Mouse (Mus musculus) small intestine, adult 2 months (tissue): ENCODE data around the gene Hoxb2. TPM values are rescaled to one million over a fixed set of nuclear protein-coding genes. Genes with fewer than 3 reads are reported as not detected.

Source experiments
- H3K27ac ChIP-seq: fragments of 200-500 bp; 2 replicates; pipeline ENCODE4 v1.5.1; 2012; ENCODE audit warnings: low read depth, low read length, control low read depth, inconsistent platforms; ENCODE audit not compliant: insufficient read depth
- H3K27me3 ChIP-seq: fragments of 200-500 bp; 2 replicates; pipeline ENCODE4 v1.6.1; 2012; ENCODE audit warnings: mild to moderate bottlenecking, moderate library complexity, low read length, inconsistent platforms; ENCODE audit not compliant: control insufficient read depth, insufficient read depth
- H3K36me3 ChIP-seq: fragments of 200-500 bp; 2 replicates; pipeline ENCODE4 v1.6.1; 2012; ENCODE audit warnings: mild to moderate bottlenecking, low read length, control low read depth, inconsistent platforms; ENCODE audit not compliant: control insufficient read depth, insufficient read depth
- H3K4me1 ChIP-seq: fragments of 200-500 bp; 2 replicates; pipeline ENCODE4 v1.6.1; 2012; ENCODE audit warnings: low read length, inconsistent platforms, mixed read lengths; ENCODE audit not compliant: control insufficient read depth, insufficient read depth, insufficient read length
- H3K4me3 ChIP-seq: fragments of 200-500 bp; 2 replicates; pipeline ENCODE4 v1.5.1; 2012; ENCODE audit warnings: low read depth, mild to moderate bottlenecking, control low read depth, inconsistent platforms, low read length, moderate library complexity
- CTCF ChIP-seq: fragments of 200-500 bp; IDR thresholded peaks from 2 replicates; pipeline ENCODE4 v1.5.1; 2012; ENCODE audit warnings: low read depth, mild to moderate bottlenecking, control low read depth, inconsistent platforms, low read length, moderate library complexity, mixed read lengths; ENCODE audit not compliant: insufficient replicate concordance, insufficient read length; ENCODE audit errors: extremely low read depth
- POLR2A ChIP-seq: fragments of 200-500 bp; IDR thresholded peaks from 2 replicates; pipeline ENCODE4 v1.6.1; 2012; ENCODE audit warnings: low read depth, mild to moderate bottlenecking, control low read depth, inconsistent platforms, low read length, moderate library complexity
- WGBS: fragments of 180-500 bp; shearing (Covaris S2); methylation state at CpG from one replicate; pipeline ENCODE4 v1.1.7; 2018; 5-methylcytosine and 5-hydroxymethylcytosine counted together
- polyA plus RNA-seq: library from polyadenylated mRNA; depleted of rRNA; stranded (reverse); fragments of >200 nt; gene quantifications from 2 replicates; pipeline ENCODE4 v1.2.3, GENCODE M21; 2012

The Hoxb2 gene
- polyA plus RNA-seq, 1 experiment = 9.9 TPM

- WGBS = 70% methylated on average over 2 of the region's 2 CpGs
- H3K27me3 ChIP-seq = peaks cover 41% of the 10 kb centered on the region
- H3K4me3 ChIP-seq = no peak overlapping the region
- TF ChIP-seq POLR2A (no peak), CTCF (no peak)
- no peaks in the 10 kb centered on the region; the same call in 1 of the 2 replicates for H3K4me1 ChIP-seq
- H3K27ac ChIP-seq = peak overlapping the region; percentile 35; the same call in 1 of the 2 replicates
- no peaks in the 10 kb centered on the region; the same call in 1 of the 2 replicates for H3K36me3 ChIP-seq
Measured at GRCm38 (mm10) chr11:96350791-96351190, 466 bp downstream of the Hoxb2 start.

DNA sequence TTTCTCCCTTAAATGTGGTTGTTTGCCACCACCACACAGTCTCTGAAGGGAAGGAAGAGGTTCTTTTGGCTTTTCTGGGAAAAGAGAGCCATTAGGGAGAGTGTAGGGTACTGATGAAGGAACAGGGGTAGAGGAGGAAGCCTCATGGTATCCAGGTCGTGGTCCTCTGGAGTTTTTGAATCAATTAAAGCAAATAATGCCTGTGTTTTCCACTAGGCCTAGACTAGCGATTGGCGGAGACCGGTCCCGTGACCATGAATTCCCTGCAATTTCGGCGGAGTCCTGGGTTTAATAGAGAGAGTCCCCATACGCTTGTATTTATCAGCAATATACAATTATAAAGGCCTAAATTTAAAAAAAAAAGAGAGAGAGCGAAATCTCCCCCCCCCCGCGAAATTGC is 987 bp downstream of the Hoxb2 start:
- 50% methylated on average over 11 of the region's 11 CpGs for WGBS
- Histone ChIP-seq H3K27me3 (peaks cover 38% of the 10 kb centered on the region), H3K4me1 (no peaks in the 10 kb centered on the region), H3K27ac (peak overlapping the region; percentile 35), H3K4me3 (no peak overlapping the region), H3K36me3 (no peaks in the 10 kb centered on the region; the same call in 1 of the 2 replicates)
- TF ChIP-seq CTCF = no peak

GRCm38 (mm10) chr11:96351831-96352230 is 1.5 kb downstream of the Hoxb2 start:
- Histone ChIP-seq H3K27ac (peak overlapping the region; percentile 87), H3K36me3 (no peaks in the 10 kb centered on the region; the same call in 1 of the 2 replicates), H3K27me3 (peaks cover 38% of the 10 kb centered on the region), H3K4me1 (no peaks in the 10 kb centered on the region), H3K4me3 (peak overlapping the region; percentile 66)
- 19% methylated on average over 22 of the region's 22 CpGs for WGBS
- TF ChIP-seq POLR2A (no peak; the same call in 1 of the 2 replicates), CTCF (no peak)

GRCm38 (mm10) chr11:96352691-96353521 is 2.6 kb downstream of the Hoxb2 start:
- 2% methylated on average over 75 of the region's 75 CpGs for WGBS
- Histone ChIP-seq H3K36me3 (no peaks in the 10 kb centered on the region; the same call in 1 of the 2 replicates), H3K27ac (peak overlapping the region; percentile 87), H3K4me1 (no peaks in the 10 kb centered on the region), H3K4me3 (peak overlapping the region; percentile 58), H3K27me3 (peaks cover 38% of the 10 kb centered on the region)
- TF ChIP-seq CTCF = no peak
- no peak for TF ChIP-seq POLR2A

- peak overlapping the region; percentile 58 for H3K4me3 ChIP-seq
- no peak for TF ChIP-seq POLR2A
- TF ChIP-seq CTCF = no peak
- H3K27ac ChIP-seq = peak overlapping the region; percentile 87
- WGBS = 18% methylated on average over 14 of the region's 14 CpGs
- H3K36me3 ChIP-seq = no peaks in the 10 kb centered on the region; the same call in 1 of the 2 replicates
- H3K4me1 ChIP-seq = no peaks in the 10 kb centered on the region
- H3K27me3 ChIP-seq = peaks cover 38% of the 10 kb centered on the region
Measured at GRCm38 (mm10) chr11:96353522-96353841, 3.2 kb downstream of the Hoxb2 start.

- Histone ChIP-seq H3K4me3 (peak overlapping the region; percentile 54), H3K36me3 (no peaks in the 10 kb centered on the region; the same call in 1 of the 2 replicates), H3K4me1 (no peaks in the 10 kb centered on the region), H3K27me3 (peaks cover 38% of the 10 kb centered on the region), H3K27ac (peak overlapping the region; percentile 71; the same call in 1 of the 2 replicates)
- no peak for TF ChIP-seq POLR2A
- no peak for TF ChIP-seq CTCF
- WGBS = 51% methylated on average over 8 of the region's 8 CpGs
Measured at GRCm38 (mm10) chr11:96353939-96354338, 3.6 kb downstream of the Hoxb2 start.

DNA sequence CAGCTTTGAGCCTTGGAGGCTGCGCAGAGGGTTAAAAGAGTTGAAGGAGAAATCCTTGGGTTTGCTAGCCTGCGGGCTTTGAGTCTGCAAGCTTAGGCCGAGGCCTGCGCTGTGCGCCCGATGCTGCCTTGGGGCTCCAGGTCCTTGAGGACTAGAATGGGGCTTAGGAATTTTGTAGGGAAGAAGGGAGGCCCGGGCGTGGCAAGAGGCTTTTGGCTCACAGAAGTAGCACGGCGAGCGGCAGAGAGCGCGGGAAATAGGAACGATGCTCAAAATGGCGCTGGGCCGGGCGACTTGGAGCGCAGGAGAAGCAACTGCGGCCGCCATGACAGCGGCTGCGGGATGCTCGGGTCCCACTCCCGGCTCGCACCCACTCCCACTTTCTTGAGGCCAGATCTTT is 4.1 kb downstream of the Hoxb2 start:
- peak overlapping the region; percentile 71 for H3K27ac ChIP-seq
- 12% methylated on average over 25 of the region's 25 CpGs for WGBS
- peaks cover 40% of the 10 kb centered on the region for H3K27me3 ChIP-seq
- H3K4me3 ChIP-seq = peak overlapping the region; percentile 54
- no peaks in the 10 kb centered on the region for H3K4me1 ChIP-seq
- H3K36me3 ChIP-seq = no peaks in the 10 kb centered on the region; the same call in 1 of the 2 replicates
- TF ChIP-seq POLR2A (no peak), CTCF (no peak)
